Mouse (Mus musculus) heart, embryonic 12.5 days (tissue): ENCODE measurements around the gene Tmem235. TPM values are rescaled to one million over a fixed set of nuclear protein-coding genes. Genes with fewer than 3 reads are reported as not detected.

Source experiments
- ATAC-seq: fragments of 200-750 bp; cut with Nextera tagmentation; 2 replicates; pipeline ENCODE4 v1.8.0; 2017; ENCODE audit warnings: moderate TSS enrichment, moderate library complexity; ENCODE audit not compliant: insufficient number of reproducible peaks, low FRiP score
- H3K27ac ChIP-seq: fragments of 300-500 bp; sonication (generic); 2 replicates; pipeline ENCODE4 v1.5.1; 2016; ENCODE audit warnings: mild to moderate bottlenecking, moderate library complexity; ENCODE audit not compliant: poor library complexity, severe bottlenecking
- H3K27me3 ChIP-seq: fragments of 300-500 bp; sonication (generic); replicated peaks from 2 replicates; pipeline ENCODE4 v1.6.1; 2016; ENCODE audit warnings: mild to moderate bottlenecking, moderate library complexity
- H3K36me3 ChIP-seq: fragments of 300-500 bp; sonication (generic); 2 replicates; pipeline ENCODE4 v1.6.1; 2016; ENCODE audit warnings: mild to moderate bottlenecking, moderate library complexity
- H3K4me1 ChIP-seq: fragments of 300-500 bp; sonication (generic); replicated peaks from 2 replicates; pipeline ENCODE4 v1.6.1; 2016; ENCODE audit warnings: mild to moderate bottlenecking
- H3K4me2 ChIP-seq: fragments of 300-500 bp; sonication (generic); 2 replicates; pipeline ENCODE4 v1.6.1; 2016; ENCODE audit warnings: mild to moderate bottlenecking, moderate library complexity
- H3K4me3 ChIP-seq: fragments of 300-500 bp; sonication (generic); 2 replicates; pipeline ENCODE4 v1.5.1; 2016; ENCODE audit warnings: mild to moderate bottlenecking
- H3K9ac ChIP-seq: fragments of 300-500 bp; sonication (generic); 2 replicates; pipeline ENCODE4 v1.6.1; 2016; ENCODE audit warnings: mild to moderate bottlenecking, moderate library complexity
- H3K9me3 ChIP-seq: fragments of 300-500 bp; sonication (generic); replicated peaks from 2 replicates; pipeline ENCODE4 v1.6.1; 2016; ENCODE audit warnings: mild to moderate bottlenecking, moderate library complexity
- WGBS: fragments of 180-500 bp; shearing (Covaris S2); methylation state at CpG from one replicate; pipeline ENCODE4 v1.1.7; 2016; 5-methylcytosine and 5-hydroxymethylcytosine counted together
- polyA plus RNA-seq: library from polyadenylated mRNA; unstranded; fragments of >200 nt; fragmentation: Nextera tagmentation; extraction: Ambion mirVana; gene quantifications from 2 replicates; pipeline ENCODE4 v1.2.1, GENCODE M21; 2016

Gene Tmem235
- polyA plus RNA-seq, 1 experiment from 2014 or later, result not detected

DNA sequence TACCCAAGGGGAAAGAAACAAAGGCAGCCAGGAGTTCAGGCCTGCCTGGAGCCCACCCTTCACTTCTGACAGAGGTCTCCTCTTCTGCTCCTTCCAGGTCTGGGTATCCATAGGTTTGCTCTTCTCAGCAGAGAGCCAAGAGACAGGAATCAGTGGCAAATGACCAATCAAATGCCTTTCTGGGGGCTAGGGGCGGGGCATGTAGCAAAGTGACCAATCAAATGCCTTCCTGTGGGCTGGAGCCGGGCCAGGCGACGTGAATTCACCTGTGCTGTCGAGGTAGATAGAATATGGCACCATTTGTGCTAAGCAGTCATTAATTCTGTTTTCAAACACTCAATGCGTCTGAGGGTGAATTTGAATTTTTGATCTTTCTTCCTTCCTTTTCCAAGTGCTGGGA is 31.6 kb downstream of the Tmem235 start:
- WGBS, result 61% methylated on average over 6 of the region's 6 CpGs
- Histone ChIP-seq H3K9me3 (no peaks in the 10 kb centered on the region), H3K36me3 (no peaks in the 10 kb centered on the region), H3K4me3 (no peak overlapping the region), H3K27me3 (0 out of 2 replicates have a peak, but pooled peaks cover 16% of the 10 kb centered on the region), H3K4me2 (no peak overlapping the region), H3K4me1 (peaks cover 41% of the 10 kb centered on the region), H3K9ac (no peak overlapping the region), H3K27ac (no peak overlapping the region)
- ATAC-seq, result no peak

DNA sequence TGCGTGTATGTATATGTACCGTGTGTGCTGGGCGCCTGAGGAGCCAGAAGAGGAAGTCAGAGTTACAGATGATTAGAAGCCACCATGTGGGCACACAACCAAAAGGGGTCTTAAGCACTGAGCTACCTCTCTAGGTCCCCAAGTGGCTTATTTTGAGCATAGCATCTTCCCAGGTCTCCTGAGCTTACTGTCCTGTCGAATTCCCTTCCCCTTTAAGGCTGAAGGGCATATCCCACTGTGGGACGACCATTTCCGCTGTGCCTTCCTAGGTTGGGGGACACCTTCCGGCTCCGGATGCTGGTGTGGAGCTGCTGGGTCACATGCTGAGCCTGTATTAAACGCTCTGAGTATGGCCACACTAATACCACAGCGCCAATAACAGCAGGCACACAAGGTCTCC is 34.1 kb downstream of the Tmem235 start:
- Histone ChIP-seq H3K27me3 (0 out of 2 replicates have a peak, but pooled peaks cover 7% of the 10 kb centered on the region), H3K27ac (no peak overlapping the region), H3K4me1 (peaks cover 27% of the 10 kb centered on the region), H3K4me3 (no peak overlapping the region), H3K9me3 (no peaks in the 10 kb centered on the region), H3K4me2 (no peak overlapping the region), H3K36me3 (no peaks in the 10 kb centered on the region), H3K9ac (no peak overlapping the region)
- no peak for ATAC-seq
- 57% methylated on average over 10 of the region's 10 CpGs for WGBS

DNA sequence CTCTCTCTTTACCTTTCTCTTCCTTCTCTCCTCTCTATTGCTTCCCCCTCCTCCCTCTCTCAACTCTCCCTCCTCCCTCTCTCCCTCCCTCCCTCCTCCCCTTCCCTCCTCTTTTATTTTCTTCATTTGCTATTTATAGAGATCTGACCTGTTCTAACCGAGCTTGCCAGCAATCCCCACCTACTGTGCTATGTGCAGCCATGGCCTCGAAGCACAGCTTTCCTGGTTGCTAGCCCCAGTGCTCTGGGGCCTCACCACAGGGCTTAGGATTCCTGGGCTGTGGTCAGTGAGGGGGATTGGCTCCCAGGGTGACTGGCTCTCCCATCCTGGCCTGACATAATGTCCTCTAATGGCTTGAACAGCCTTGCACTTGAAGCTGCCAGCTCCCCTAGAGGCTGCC is 36.0 kb downstream of the Tmem235 start:
- peaks cover 4% of the 10 kb centered on the region; the same call in 1 of the 2 replicates for H3K9me3 ChIP-seq
- H3K4me1 ChIP-seq, result peaks cover 8% of the 10 kb centered on the region; the same call in 1 of the 2 replicates
- 0 out of 2 replicates have a peak, but pooled peaks cover 5% of the 10 kb centered on the region for H3K27me3 ChIP-seq
- no peak overlapping the region for H3K27ac ChIP-seq
- no peak overlapping the region for H3K4me3 ChIP-seq
- no peak; the same call in 1 of the 2 replicates for ATAC-seq
- no peak overlapping the region for H3K9ac ChIP-seq
- no peak overlapping the region for H3K4me2 ChIP-seq
- no peaks in the 10 kb centered on the region for H3K36me3 ChIP-seq
- WGBS, result 24% methylated on average over 2 of the region's 2 CpGs

DNA sequence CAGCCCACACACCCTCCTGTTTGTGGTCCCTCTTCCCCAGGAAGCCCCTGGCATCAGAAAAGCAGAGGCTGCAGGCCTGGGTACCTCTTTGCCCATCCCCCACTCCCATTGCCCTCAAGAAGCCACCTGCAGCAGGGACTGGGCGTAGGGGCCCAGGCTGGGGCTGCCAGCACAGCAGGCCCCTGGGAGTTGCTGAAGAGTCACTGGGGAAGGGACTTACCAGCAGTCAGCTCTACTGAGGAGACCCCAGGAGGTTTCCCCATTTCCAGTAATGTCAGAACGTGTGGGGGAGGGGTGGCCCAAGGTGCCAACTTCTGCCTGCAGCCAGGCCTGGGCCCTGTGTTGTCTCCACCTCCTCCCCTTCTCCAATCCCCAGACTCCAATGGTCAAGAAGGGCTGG is 41.7 kb downstream of the Tmem235 start:
- H3K4me1 ChIP-seq, result no peaks in the 10 kb centered on the region
- peaks cover 4% of the 10 kb centered on the region; the same call in 1 of the 2 replicates for H3K9me3 ChIP-seq
- ATAC-seq, result peak; percentile 45; the same call in 1 of the 2 replicates
- H3K4me2 ChIP-seq, result no peak overlapping the region
- H3K36me3 ChIP-seq, result no peaks in the 10 kb centered on the region
- H3K27ac ChIP-seq, result no peak overlapping the region
- no peak overlapping the region for H3K9ac ChIP-seq
- no peak overlapping the region for H3K4me3 ChIP-seq
- no peaks in the 10 kb centered on the region for H3K27me3 ChIP-seq
- 68% methylated on average over 2 of the region's 2 CpGs for WGBS

DNA sequence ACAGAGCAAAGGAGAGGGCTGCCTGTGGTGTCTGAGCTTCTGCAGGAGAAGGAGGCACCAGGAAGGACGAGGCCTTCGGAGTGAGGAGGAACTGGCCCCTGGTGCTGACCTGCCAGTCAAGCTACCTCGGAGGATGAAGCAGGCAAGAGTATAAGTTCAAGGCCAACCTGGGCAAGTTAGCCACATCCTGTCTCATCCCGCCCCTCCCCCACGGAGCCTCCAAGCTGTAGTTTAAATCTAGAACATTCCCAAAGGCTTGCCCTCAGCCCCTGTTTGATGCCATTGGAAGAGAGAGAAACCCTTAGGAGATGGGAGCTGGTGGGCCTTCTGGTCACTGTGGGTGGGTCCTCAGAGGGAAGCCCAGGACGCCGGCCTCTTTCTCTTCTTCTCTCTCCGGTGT is 43.9 kb downstream of the Tmem235 start:
- Histone ChIP-seq H3K27me3 (no peaks in the 10 kb centered on the region), H3K9me3 (peaks cover 4% of the 10 kb centered on the region; the same call in 1 of the 2 replicates), H3K9ac (no peak overlapping the region), H3K4me3 (no peak overlapping the region), H3K4me1 (no peaks in the 10 kb centered on the region), H3K36me3 (no peaks in the 10 kb centered on the region), H3K4me2 (no peak overlapping the region), H3K27ac (no peak overlapping the region)
- no peak for ATAC-seq
- 72% methylated on average over 8 of the region's 8 CpGs for WGBS

DNA sequence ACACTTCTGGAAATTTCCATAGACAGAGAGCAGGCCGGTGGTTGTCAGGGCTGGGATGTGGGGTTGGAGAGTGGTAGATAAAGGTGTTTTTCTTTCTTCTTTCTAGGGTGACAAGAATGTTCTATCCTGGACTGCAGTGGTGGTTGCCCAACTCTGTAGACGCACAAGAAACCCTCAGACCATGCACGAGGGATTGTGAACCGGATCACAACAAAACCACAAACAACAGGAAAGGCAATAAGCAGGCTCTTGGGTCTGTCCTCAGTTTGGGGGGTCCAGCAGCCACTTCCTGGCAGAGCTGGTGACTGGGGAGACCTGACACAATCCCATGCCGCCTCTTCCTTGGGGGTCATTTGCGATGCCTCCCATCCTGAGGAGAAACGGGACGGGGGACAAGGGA is 48.8 kb downstream of the Tmem235 start:
- H3K4me1 ChIP-seq, result peaks cover 12% of the 10 kb centered on the region
- no peak overlapping the region for H3K27ac ChIP-seq
- H3K4me3 ChIP-seq, result no peak overlapping the region

DNA sequence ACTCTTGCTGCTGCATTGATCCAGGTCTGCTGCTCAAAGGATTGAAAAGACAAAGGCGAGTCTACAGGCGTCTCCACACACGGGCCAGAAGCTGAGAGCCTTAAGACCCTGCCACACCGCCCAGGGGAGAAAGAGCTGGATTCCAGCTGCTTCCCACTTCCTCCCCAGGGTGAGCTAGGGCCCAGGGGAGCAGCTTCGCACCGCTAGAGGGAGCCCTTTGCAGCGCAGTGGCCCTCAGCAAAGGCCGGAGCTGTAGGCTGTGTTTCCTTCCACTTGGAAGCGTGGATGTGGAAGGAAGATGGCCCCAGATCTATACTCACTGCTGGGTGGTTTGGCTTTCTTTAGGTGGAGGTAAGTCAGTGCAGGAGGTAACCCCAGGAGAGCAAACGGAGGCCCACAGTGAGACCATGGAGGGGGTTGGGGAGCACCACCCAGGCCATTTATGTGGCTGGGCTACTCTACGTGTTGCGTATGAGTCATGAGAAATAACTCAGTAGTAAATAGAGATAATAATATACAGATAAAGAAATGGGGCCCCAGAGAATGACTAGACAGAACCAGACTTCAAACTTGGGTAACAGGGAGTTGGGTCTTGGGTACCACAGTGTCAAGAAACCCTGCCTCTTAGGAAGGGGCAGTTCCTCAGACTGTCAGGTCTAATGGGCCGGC is 52.3 kb downstream of the Tmem235 start:
- Histone ChIP-seq H3K9ac (no peak overlapping the region), H3K4me1 (peaks cover 16% of the 10 kb centered on the region), H3K27me3 (peaks cover 2% of the 10 kb centered on the region), H3K27ac (no peak overlapping the region), H3K4me2 (peak overlapping the region; percentile 45), H3K4me3 (peak overlapping the region; percentile 15; the same call in 1 of the 2 replicates), H3K9me3 (peaks cover 10% of the 10 kb centered on the region), H3K36me3 (no peaks in the 10 kb centered on the region)
- peak; percentile 79 for ATAC-seq
- WGBS, result 32% methylated on average over 13 of the region's 13 CpGs

More for the DNA sequence above, 48.8 kb downstream of the Tmem235 start:
- Histone ChIP-seq H3K27me3 (no peaks in the 10 kb centered on the region; the same call in 1 of the 2 replicates), H3K9me3 (no peaks in the 10 kb centered on the region), H3K9ac (no peak overlapping the region), H3K4me2 (no peak overlapping the region), H3K36me3 (no peaks in the 10 kb centered on the region)
- no peak for ATAC-seq
- 77% methylated on average over 8 of the region's 8 CpGs for WGBS

DNA sequence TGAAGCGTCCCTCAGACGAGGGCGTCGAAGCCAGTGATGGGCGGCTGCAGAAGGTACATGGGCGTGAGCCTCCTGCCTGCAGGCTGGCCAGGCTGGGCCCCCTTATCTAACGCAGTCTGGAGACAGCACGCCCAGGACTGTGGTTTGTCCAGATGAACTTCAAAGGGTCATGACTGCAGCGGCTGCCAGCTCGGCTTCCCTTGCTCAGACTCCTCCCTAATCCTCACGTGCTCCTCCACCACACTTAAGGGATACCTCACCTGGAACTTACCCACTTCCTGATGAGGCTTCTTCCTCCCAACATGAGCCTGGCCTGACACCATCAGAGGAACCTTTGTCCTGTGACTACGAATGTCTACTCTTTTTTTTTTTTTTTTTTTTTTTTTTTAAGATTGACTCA is 54.0 kb downstream of the Tmem235 start:
- Histone ChIP-seq H3K4me1 (peaks cover 16% of the 10 kb centered on the region), H3K4me2 (no peak overlapping the region), H3K36me3 (no peaks in the 10 kb centered on the region), H3K27ac (0 out of 2 replicates have a peak overlapping the region, but pooled peaks have one; percentile 20), H3K9me3 (peaks cover 10% of the 10 kb centered on the region), H3K9ac (no peak overlapping the region), H3K27me3 (peaks cover 5% of the 10 kb centered on the region), H3K4me3 (no peak overlapping the region)
- 11% methylated on average over 12 of the region's 12 CpGs for WGBS
- ATAC-seq, result peak; percentile 92

Other genes starting within 250 kb of the Tmem235 start
- gene Tnrc6c, start 206.5 kb upstream of the Tmem235 start, polyA plus RNA-seq, result 7.6 and 8.2 TPM in 2 replicates
- gene Tmc8, start 78.7 kb upstream of the Tmem235 start, polyA plus RNA-seq, result 4.0 and 4.1 TPM in 2 replicates
- 23.8 and 26.5 TPM in 2 replicates for gene Tmc6, start 78.6 kb upstream of the Tmem235 start, polyA plus RNA-seq
- 0.71 and 1.7 TPM in 2 replicates for gene 6030468B19Rik, start 63.1 kb upstream of the Tmem235 start, polyA plus RNA-seq
- gene Gm20708, start 51.1 kb upstream of the Tmem235 start, polyA plus RNA-seq, result 0.78 and 0.82 TPM in 2 replicates
- 68.9 and 69.3 TPM in 2 replicates for gene Syngr2, start 51.1 kb upstream of the Tmem235 start, polyA plus RNA-seq
- gene Afmid, start 34.8 kb upstream of the Tmem235 start, polyA plus RNA-seq, result 10.5 and 13.5 TPM in 2 replicates
- 101 and 105 TPM in 2 replicates for gene Tk1, start 34.7 kb upstream of the Tmem235 start, polyA plus RNA-seq
- 250 and 252 TPM in 2 replicates for gene Birc5, start 11.5 kb upstream of the Tmem235 start, polyA plus RNA-seq
- 3.7 and 4.9 TPM in 2 replicates for gene Tha1, start 12.7 kb downstream of the Tmem235 start, polyA plus RNA-seq
- gene Socs3, start 109.3 kb downstream of the Tmem235 start, polyA plus RNA-seq, result 7.1 and 8.0 TPM in 2 replicates
- 28.9 and 29.6 TPM in 2 replicates for gene Pgs1, start 125.5 kb downstream of the Tmem235 start, polyA plus RNA-seq